Mouse (Mus musculus): ENCODE data around the gene Vps33a.

GRCm38 (mm10) chr5:123609843-123610242 is 37.0 kb upstream of the Vps33a start:
- TF ChIP-seq CTCF (IDR thresholded peaks at IDR 0.05; ENCODE audit: extremely low read depth, insufficient read length, insufficient replicate concordance, low read depth, low read length) (peak; percentile 76; the same call in 1 of the 2 replicates), POLR2A (IDR thresholded peaks at IDR 0.05; ENCODE audit: low read depth, low read length) (no peak)

Data from small intestine, adult 2 months (tissue).